Mouse (Mus musculus) kidney, postnatal 0 days (tissue): ENCODE measurements at regions not wholly inside any gene's neighbourhood (a gene's known extent, or its start where the extent isn't known, plus 50 kb on each side); places are given as distances from the start of the nearest gene placed in this dataset.
"Not testable (repeated sequence)": the region's sequence is repeated elsewhere in the genome, so short reads cannot be mapped to it uniquely, and the experiment has no call there.

Source experiments
- ATAC-seq: fragments of 200-750 bp; cut with Nextera tagmentation; replicated peaks from 2 replicates; pipeline ENCODE4 v1.8.0; 2017; ENCODE audit warnings: low read depth, moderate number of reproducible peaks, moderate TSS enrichment, moderate library complexity; ENCODE audit not compliant: low FRiP score
- DNase-seq: peaks from one replicate; pipeline ENCODE4 v3.0.0-alpha.2; 2016; ENCODE audit warnings: low spot score
- H3K27ac ChIP-seq: fragments of 300-500 bp; sonication (generic); 2 replicates; pipeline ENCODE4 v1.5.1; 2014; ENCODE audit warnings: mild to moderate bottlenecking
- H3K27me3 ChIP-seq: fragments of 300-500 bp; sonication (generic); 2 replicates; pipeline ENCODE4 v1.6.1; 2014; ENCODE audit warnings: low read length, mixed read lengths; ENCODE audit not compliant: insufficient read depth
- H3K36me3 ChIP-seq: fragments of 300-500 bp; sonication (generic); 2 replicates; pipeline ENCODE4 v1.6.1; 2014; ENCODE audit warnings: low read length, mixed read lengths; ENCODE audit not compliant: insufficient read depth
- H3K4me1 ChIP-seq: fragments of 300-500 bp; sonication (generic); replicated peaks from 2 replicates; pipeline ENCODE4 v1.6.1; 2014; ENCODE audit warnings: antibody characterized with exemption, low read length, mixed read lengths; ENCODE audit not compliant: insufficient read depth
- H3K4me2 ChIP-seq: fragments of 300-500 bp; sonication (generic); 2 replicates; pipeline ENCODE4 v1.6.1; 2014; ENCODE audit warnings: mild to moderate bottlenecking, low read length, moderate library complexity, mixed read lengths
- H3K4me3 ChIP-seq: fragments of 300-500 bp; sonication (generic); replicated peaks from 2 replicates; pipeline ENCODE4 v1.5.1; 2014; ENCODE audit warnings: low read depth, low read length
- H3K9ac ChIP-seq: fragments of 300-500 bp; sonication (generic); 2 replicates; pipeline ENCODE4 v1.6.1; 2014; ENCODE audit warnings: low read depth, low read length
- H3K9me3 ChIP-seq: fragments of 300-500 bp; sonication (generic); replicated peaks from 2 replicates; pipeline ENCODE4 v1.6.1; 2016; ENCODE audit warnings: low read length, inconsistent platforms, mixed read lengths
- CTCF ChIP-seq: IDR thresholded peaks from 2 replicates; pipeline ENCODE4 v1.5.1; 2016; ENCODE audit warnings: antibody characterized with exemption, low read depth, mild to moderate bottlenecking, moderate library complexity
- WGBS: fragments of 180-500 bp; shearing (Covaris S2); extraction: QIAGEN DNeasy Blood & Tissue Kit; methylation state at CpG from one replicate; pipeline ENCODE4 v1.1.7; 2014; 5-methylcytosine and 5-hydroxymethylcytosine counted together

DNA sequence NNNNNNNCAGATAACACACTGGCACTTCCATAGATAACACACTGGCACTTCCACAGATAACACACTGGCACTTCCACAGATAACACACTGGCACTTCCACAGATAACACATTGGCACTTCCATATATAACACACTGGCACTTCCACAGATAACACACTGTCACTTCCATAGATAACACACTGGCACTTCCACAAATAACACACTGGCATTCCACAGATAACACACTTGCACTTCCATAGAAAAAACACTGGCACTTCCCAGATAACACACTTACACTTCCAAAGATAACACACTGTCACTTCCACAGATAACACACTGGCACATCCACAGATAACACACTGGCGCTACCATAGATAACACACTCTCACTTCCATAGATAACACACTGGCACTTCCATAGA lies 105.7 kb upstream of the Afdn start:
- H3K4me1 ChIP-seq, H3K4me3 ChIP-seq, H3K36me3 ChIP-seq, H3K27me3 ChIP-seq, H3K27ac ChIP-seq, H3K9me3 ChIP-seq, H3K4me2 ChIP-seq, ATAC-seq, H3K9ac ChIP-seq: not testable (repeated sequence)
- peak; percentile 44 for DNase-seq
- 62% methylated on average over 1 of the region's 1 CpGs for WGBS

DNA sequence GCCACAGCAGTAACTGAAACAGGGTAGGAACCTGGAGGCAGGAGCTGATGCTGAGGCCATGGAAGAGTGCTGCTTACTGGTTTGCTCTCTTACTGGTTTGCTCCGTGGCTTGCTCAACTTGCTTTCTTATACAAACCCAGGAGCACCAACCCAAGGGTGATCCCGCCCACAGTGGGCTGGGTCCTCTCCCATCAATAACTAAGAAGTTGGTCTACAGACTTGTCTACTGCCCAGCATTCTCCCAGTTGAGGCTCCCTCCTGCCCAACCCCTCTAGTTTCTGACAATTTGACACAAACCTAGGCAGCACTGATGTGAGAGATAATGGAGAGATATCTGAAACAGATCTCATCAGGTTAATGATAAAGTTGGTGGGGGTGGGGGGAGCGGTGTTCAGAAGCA lies 104.3 kb upstream of the Afdn start:
- Histone ChIP-seq H3K4me1 (0 out of 2 replicates have a peak, but pooled peaks cover 5% of the 10 kb centered on the region), H3K9ac (no peak overlapping the region), H3K4me2 (peak overlapping the region; percentile 32; the same call in 1 of the 2 replicates), H3K27me3 (no peaks in the 10 kb centered on the region), H3K27ac (no peak overlapping the region), H3K9me3 (no peaks in the 10 kb centered on the region), H3K4me3 (no peak overlapping the region), H3K36me3 (no peaks in the 10 kb centered on the region)
- no peak for DNase-seq
- 26% methylated on average over 3 of the region's 3 CpGs for WGBS
- ATAC-seq = no peak
- no peak for TF ChIP-seq CTCF

DNA sequence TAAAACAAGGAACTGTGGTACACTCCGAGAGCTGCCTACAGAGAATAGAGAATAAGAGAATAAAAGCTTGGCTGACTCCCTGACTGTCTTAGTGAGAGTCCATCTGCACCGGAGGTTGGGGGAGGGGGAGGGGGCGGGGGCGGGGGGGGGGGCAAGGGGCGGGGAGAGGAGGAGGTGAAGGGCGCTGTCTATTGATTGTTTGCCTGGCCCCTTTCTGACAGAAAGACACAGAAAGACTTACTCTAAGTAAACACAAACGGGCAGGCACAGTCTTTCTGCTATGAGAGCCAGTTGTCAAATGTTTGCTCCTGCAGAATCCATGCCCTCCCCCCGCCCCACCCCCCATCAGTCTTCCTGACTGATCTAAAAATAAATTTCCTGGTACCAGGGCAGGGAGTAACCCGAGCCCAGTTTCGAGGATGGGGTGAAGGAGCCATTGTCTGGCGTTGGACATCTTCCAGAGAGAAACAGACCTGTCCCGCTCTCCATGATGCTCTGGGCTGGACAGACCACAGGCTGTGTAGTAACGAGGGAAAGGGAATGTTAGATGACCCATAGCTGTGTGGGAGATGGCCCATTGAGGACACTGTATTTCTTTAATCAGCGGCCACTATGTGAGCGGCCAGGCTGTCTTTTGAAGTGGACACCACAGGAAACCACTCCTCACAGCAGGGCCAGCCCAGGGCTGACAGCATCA lies 103.7 kb upstream of the Afdn start:
- DNase-seq = peak; percentile 83
- H3K36me3 ChIP-seq = no peaks in the 10 kb centered on the region
- no peak overlapping the region for H3K9ac ChIP-seq

DNA sequence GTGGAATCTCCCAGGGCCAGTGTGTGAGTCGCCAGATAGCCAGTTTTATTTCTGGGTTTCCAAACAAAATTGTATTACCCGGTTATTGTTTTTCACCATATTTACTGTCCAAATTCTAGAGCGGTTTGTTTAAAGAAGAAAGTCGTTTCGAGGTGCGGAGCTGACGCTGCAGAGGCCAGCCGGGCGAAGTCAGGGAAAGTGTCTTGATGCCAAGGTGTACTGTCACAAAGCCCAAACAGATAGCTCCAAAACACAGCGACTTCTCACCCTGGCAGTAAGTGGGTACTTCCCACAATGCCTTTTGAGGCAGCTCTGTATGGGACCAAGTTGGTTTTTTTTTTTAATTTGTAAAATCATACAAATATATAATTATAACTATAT lies 103.2 kb upstream of the Afdn start:
- no peak for DNase-seq
- no peak for TF ChIP-seq CTCF
- Histone ChIP-seq H3K4me1 (0 out of 2 replicates have a peak, but pooled peaks cover 5% of the 10 kb centered on the region), H3K27me3 (no peaks in the 10 kb centered on the region), H3K36me3 (no peaks in the 10 kb centered on the region), H3K27ac (peak overlapping the region; percentile 66; the same call in 1 of the 2 replicates), H3K4me2 (peak overlapping the region; percentile 32; the same call in 1 of the 2 replicates), H3K9ac (no peak overlapping the region), H3K4me3 (no peak overlapping the region), H3K9me3 (no peaks in the 10 kb centered on the region)
- no peak for ATAC-seq
- WGBS = 21% methylated on average over 10 of the region's 10 CpGs

More for the DNA sequence above, 103.7 kb upstream of the Afdn start:
- ATAC-seq = peak; percentile 86
- TF ChIP-seq CTCF = no peak
- WGBS = 3% methylated on average over 12 of the region's 15 CpGs
- Histone ChIP-seq H3K4me3 (no peak overlapping the region), H3K9me3 (no peaks in the 10 kb centered on the region), H3K4me2 (peak overlapping the region; percentile 32; the same call in 1 of the 2 replicates), H3K4me1 (0 out of 2 replicates have a peak, but pooled peaks cover 5% of the 10 kb centered on the region), H3K27ac (peak overlapping the region; percentile 66; the same call in 1 of the 2 replicates), H3K27me3 (no peaks in the 10 kb centered on the region)

DNA sequence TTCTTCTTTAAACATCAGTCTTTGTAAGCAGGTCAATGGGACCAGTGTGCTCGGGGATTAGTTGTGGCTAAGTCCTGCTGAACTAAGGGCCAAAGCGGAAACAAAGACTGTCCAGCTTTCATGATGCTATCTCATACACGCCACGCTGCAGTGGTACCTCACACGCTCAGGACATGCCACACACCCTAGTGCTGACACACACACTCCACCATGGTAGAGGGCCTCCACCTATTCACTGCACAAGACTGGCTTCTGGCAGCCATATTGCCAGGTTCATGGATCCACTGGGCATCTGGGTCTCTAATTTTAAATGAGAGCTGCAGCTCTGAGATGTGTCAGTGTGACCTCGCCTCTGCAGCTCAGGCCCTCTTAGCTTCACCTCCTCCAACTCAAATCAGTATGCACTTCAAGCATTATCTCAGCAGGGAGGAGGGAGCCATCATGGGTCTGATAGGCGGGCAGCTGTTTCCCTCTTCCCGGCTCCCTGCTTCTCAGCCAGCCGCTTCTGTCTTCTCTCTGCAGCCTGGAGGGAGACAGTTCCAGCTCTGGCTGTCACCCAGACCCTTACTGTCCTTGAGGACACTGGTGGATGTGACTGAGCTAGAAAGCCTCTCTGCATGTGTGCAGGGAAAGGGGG lies 102.6 kb upstream of the Afdn start:
- H3K36me3 ChIP-seq = no peaks in the 10 kb centered on the region
- H3K27ac ChIP-seq = peak overlapping the region; percentile 38; the same call in 1 of the 2 replicates
- no peak overlapping the region for H3K4me2 ChIP-seq
- no peak for TF ChIP-seq CTCF
- 0 out of 2 replicates have a peak, but pooled peaks cover 5% of the 10 kb centered on the region for H3K4me1 ChIP-seq
- no peak overlapping the region for H3K9ac ChIP-seq
- WGBS = 76% methylated on average over 9 of the region's 9 CpGs
- H3K9me3 ChIP-seq = no peaks in the 10 kb centered on the region
- no peak overlapping the region for H3K4me3 ChIP-seq
- DNase-seq = no peak
- H3K27me3 ChIP-seq = no peaks in the 10 kb centered on the region
- no peak for ATAC-seq

DNA sequence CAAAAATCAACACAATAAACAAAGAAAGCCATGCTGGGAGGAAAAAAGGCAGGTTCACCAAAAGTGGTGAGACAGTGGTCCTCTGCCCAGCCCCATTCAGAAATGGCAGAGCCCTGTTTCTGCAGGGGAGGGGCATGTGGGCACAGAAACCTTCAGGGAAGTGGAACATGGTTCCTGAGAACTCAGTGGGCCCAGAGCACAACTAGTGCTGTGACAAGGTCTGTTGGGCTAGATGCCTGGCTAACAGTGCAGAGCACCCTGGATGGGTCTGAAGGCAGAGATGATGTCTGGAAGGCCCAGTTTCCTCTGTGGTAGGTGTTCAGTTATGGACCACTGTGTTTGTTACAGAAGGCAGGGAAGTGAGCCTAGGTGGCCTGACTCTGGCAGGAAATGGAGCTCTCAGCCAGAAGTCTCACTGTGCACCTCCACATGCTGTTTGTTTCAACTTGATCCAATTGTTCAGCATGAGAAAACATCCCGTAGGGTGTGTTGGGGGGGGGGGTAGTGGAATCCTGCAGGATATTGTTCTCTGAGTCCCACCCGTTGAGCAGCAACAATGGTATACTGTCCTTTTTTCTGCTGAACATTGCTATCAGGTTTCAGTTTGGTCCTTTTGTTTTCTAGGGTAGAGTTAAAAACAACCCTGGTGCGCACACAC lies 101.9 kb upstream of the Afdn start:
- H3K36me3 ChIP-seq = no peaks in the 10 kb centered on the region
- no peaks in the 10 kb centered on the region for H3K9me3 ChIP-seq
- ATAC-seq (no peak), DNase-seq (no peak)
- H3K9ac ChIP-seq = no peak overlapping the region
- 33% methylated on average over 3 of the region's 3 CpGs for WGBS
- no peak overlapping the region for H3K4me3 ChIP-seq
- no peak for TF ChIP-seq CTCF
- H3K27ac ChIP-seq = peak overlapping the region; percentile 38; the same call in 1 of the 2 replicates
- no peak overlapping the region for H3K4me2 ChIP-seq
- 0 out of 2 replicates have a peak, but pooled peaks cover 5% of the 10 kb centered on the region for H3K4me1 ChIP-seq
- H3K27me3 ChIP-seq = no peaks in the 10 kb centered on the region
